Mouse (Mus musculus): ENCODE measurements around the gene Tnfrsf19. TPM values are rescaled to one million over a fixed set of nuclear protein-coding genes. Genes with fewer than 3 reads are reported as not detected.

Tnfrsf19 gene
- total RNA-seq (2022), result 10 to 100 TPM; 43.0 to 81.1 (median 59.0) TPM

- DNase-seq, result peak; percentile 90
These were observed at the start of gene Tnfrsf19 for GRCm38 (mm10) chr14:61046091-61046681. Tnfrsf19 (minus strand) TSS chr14:61046490.

DNA sequence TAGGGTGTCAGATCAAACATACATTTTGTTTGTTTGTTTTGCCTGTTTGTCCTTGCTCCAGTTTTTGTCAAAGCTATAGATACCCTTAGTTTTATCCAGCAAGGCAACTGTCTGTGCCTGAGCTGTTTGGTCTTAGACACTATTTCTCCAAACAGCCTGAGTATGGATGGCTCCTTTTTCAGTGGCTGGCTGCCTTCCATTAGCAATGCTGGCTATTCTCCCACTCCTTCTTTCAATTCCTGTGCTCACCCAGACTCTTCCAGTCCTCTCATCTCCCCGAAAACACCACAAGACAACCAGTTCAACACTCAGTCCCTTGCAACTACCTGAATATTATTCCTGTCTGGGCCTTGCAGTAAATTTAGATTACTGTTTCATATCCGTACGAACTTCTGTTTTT lies 45.8 kb upstream of the Tnfrsf19 start:
- no peak for DNase-seq

GRCm38 (mm10) chr14:61090955-61091354 lies 44.7 kb upstream of the Tnfrsf19 start:
- DNase-seq, result no peak

GRCm38 (mm10) chr14:61088187-61088586 lies 41.9 kb upstream of the Tnfrsf19 start:
- DNase-seq, result no peak

DNA sequence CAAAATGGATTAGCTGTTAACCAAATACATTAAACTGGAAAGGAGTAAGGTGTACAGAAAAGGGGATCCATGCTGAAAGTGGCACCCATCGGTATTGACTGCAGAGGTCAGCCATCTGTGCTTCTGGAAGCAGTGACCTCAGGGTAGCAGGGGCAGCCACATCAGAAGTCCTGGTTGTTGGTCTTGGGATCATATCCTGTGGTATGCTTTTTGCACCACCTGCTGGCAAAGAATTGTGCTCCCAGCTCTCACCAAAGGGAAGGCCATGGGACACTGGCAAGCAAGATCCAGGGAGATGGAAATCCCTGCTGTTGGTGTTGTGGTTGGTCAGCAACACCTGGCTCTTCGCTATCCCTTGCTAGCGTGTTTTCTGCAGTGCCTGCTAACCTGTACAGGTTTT lies 39.0 kb upstream of the Tnfrsf19 start:
- DNase-seq, result peak; percentile 42

DNA sequence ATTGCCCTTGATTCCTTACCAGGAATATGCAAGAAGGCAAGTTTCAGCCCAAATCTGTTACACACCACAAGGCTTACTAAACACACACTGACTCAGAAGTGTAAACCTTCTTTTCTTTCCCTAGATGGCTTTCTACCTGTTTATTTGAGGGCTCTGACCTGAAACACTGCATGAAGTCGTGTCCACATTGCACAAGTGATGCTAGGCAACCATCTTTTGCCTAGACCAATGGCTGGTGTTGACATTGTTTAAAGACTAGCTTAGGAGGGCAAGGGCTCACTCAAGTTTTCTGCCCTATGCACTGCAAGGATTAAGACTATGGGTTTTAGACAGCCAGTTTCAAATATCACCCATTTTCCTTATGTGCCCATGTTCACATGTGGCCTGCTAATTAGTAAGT lies 23.3 kb upstream of the Tnfrsf19 start:
- no peak for DNase-seq

- no peak for DNase-seq
These were observed 15.4 kb upstream of the Tnfrsf19 start for GRCm38 (mm10) chr14:61061729-61062128.

DNA sequence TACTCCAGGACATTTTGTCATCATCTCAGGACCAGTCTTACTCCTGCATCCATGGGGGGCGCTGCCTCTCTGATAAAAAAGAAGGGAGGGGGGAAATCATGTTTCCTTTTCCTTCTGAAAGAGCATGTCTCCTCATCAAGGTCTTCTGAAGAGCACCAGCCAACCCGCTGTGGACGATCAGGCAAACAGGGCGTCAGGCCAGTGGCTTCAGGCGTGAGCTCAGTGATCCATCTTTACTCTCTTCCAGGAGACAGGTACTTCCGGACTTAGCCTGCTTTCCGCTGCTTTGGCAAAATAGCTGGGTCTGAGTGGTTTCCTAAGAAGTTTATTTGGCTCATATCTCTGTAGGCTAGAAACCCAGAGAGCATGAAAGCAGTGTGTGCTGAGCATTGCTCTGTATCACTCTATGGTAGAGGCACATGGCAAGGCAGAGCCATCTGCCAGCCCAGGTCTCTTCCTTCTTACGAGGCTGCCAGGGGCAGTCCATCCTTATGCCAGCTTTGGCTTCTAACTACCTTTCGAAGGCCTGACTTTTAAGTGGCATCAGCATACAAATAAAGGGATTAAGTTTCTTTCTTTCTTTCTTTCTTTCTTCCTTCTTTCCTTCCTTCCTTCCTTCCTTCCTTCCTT lies 13.1 kb upstream of the Tnfrsf19 start:
- no peak for DNase-seq

DNA sequence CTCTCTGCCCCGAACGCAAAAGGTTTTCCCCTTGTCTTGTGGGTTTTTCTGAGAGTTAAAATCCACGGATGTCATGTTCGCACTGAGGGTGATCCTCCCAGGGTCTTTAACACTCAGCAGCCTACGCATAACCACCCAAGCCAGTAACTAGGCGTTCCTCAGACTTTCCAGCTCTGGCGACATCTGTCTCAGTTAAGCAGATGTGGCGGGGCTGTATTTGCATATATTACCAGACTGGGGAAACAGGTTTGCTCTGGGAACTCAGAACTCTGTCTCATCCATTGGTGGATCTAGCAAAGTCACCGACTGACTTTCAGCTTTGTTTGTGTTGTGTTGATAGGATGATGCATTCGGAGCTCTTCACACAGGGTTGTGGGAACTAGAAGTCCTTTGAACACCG lies 10.7 kb upstream of the Tnfrsf19 start:
- no peak for DNase-seq

- no peak for DNase-seq
These were observed 10.2 kb upstream of the Tnfrsf19 start for GRCm38 (mm10) chr14:61056445-61056844.

GRCm38 (mm10) chr14:61055864-61056263 lies 9.6 kb upstream of the Tnfrsf19 start:
- DNase-seq, result no peak

GRCm38 (mm10) chr14:61052163-61052562 lies 5.9 kb upstream of the Tnfrsf19 start:
- no peak for DNase-seq

DNA sequence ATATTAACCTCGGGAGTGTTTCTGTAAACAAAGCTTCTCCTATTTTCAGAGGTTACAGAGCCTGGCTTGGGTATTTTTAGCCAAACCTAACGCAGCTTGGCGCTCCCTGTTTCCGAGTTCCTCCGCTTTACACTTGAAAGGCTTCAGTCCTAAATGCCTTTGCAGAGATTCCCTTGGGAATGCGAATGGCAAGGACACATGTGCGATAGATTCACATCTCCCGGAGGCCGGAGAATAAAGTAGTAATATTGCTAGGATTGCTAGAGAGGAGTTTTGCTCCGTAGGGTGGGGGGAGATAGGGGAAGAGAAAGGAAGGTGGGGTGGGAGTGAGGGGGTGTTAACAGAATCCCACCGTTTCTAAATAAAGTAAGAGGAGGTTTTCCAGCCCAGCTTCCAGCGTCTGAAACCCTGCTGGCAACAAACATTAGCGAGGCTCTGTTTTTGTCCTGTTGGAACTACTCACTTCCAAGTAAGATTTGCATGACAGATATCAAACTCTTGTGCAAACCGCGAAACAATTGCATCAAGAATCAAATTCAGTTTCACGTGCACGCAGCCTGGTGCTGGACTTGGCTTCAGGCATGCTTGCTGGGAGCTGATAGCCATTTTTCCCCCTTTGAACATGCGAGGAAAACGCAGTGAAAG lies 722 bp downstream of the Tnfrsf19 start:
- no peak for DNase-seq

DNA sequence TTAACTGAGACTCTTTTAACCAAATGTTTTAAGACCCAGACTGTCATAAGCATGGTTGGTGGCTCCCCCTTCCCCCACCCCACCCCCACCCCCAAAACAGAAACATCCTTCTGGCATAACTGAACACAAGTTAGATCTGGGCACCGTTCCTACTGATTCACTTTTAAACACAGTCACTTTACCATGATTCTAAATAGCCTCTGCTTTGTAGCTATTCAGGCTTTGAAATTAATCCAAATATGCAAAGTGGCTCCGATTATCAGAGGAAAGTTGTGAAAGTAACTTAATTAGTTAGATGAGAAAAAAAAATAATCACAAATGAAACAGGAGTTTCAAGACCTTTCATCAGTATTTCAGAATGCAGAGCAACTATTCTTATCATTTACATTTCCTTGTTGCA lies 2.0 kb downstream of the Tnfrsf19 start:
- DNase-seq, result no peak

DNA sequence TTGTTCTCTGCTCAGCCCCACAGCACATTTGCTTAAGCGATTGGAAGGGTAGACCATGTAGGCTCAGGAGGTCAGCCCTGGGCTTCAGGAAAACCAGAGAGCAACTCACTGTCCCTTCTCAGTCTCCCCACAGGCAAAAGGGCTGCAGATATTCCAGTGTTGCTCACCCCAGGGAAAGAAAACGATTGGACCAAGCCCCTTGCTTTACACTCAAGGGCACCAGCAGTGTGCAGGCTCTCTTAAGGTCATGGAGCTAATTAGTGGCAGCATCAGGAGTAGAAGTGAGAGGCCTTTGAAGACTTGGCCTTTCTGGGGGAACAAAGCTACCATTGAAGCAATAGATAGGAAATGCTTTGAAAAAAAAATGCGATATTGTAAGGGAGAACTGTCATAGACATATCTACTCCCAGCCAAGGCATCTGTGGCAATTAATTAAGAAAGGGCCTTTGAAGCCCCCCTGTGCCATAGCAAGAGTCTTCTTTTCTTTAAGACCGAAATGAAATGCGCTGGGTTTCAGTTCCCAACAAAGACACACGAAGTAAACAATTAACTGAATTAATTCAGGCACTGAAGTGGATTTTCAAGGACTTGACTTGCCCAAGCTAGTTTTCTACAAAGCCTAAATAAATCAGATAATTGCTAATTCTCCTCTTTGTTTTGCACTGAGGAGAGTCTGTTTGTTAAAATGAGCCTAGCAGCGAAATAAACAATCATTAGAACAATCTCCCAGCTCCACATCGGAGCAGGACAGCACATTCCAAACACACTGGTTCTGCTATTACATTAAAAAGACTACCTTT lies 2.6 kb downstream of the Tnfrsf19 start:
- no peak for DNase-seq

DNA sequence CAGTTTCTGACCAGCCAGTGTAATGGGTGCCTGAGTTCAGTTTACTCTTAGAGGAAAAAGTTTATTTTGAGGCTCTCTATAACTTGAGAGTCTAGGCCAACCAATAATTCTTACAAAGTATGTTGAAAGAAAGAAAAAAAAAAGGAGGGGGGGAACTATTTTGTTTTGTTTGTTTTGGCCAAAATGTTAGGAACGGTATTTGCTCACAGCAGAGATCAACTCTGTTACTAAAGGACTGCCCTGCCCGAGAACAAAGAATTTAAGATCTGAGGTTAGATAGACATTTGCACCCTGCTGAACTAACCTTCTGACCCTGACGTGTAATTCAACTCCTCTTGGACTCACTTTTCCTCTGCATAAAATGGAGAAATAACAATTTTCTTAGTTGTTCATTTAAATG lies 4.0 kb downstream of the Tnfrsf19 start:
- no peak for DNase-seq

- no peak for DNase-seq
These were observed 6.1 kb downstream of the Tnfrsf19 start for GRCm38 (mm10) chr14:61040236-61040635.

- DNase-seq, result no peak
These were observed 8.2 kb downstream of the Tnfrsf19 start for GRCm38 (mm10) chr14:61038082-61038472.

DNA sequence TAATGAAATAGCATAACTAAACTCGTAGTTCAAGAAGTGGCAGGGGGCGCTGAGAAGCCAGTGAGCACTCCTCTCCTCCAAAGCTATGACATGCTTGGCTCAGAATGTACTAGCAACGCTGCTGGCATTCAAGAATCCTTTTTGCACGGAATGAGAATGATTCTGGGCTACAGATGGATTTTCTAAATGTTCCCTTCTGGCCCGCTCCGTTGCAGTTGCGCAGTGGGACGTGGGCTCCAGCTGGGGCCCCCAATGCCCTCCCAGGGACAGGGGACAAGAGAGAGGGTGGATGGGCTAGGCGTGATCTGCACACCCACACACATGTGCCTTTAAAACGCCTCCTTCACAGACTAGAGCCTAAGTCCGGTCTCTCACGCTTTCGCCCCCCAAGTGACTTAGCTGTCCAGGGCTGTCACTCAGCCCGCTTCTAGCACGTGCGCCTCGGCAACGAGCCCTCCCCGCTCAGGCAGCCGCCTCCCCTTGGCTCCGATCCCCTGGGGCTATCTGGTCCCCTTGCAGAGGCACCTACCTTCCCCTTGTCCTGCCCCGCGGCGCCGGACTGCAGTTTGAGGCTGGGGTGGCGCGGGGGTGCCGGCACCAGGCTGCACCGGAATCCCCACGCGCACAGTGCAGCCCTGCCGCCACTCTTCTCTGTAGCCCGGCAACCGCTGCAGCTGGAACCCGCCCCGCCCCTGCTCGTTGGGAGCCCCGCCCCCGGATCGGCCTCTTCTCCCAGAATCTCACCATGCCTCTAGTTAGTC lies 8.8 kb downstream of the Tnfrsf19 start:
- DNase-seq, result peak; percentile 44

- DNase-seq, result no peak
These were observed 15.9 kb downstream of the Tnfrsf19 start for GRCm38 (mm10) chr14:61030366-61030765.

DNA sequence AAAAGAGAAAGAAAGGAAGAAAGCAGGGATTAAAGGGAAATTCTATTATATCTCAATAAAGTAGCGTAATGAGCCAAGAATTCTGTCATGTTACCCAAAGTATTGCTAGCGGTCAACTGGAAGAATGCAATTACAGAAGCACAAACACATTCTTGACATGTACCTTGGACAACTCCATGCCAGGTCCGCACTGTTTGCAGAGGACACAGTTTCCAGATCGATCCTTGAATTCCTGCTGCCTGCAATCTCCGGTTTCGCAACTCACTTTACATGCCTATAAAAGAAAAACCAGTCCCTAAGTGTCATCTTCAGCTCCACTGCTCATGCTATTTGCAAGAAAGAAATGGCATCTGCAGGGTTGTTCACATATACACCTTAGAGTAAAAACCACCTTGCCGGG lies 22.3 kb downstream of the Tnfrsf19 start:
- DNase-seq, result no peak

DNA sequence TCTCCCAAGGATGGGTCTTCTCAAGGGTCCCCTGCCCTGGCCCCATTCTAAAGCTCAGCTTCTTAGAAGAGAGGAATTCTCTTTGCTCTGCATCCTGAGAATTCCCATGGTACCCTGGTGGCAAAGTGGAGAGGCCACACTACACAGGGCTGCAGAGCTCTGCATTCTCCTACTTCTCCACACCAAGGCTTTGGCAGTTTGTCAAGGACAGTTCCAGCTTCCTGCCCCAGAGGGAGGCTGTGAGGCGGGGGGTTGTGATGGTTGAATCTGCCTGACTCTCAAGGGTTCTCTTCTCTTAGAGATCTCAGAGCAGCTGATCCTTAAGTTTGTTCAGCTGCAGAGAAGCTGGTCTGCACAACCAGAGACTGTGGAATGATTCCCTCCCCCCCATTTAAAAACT lies 23.9 kb downstream of the Tnfrsf19 start:
- DNase-seq, result peak; percentile 69

- no peak for DNase-seq
These were observed 25.3 kb downstream of the Tnfrsf19 start for GRCm38 (mm10) chr14:61020968-61021367.

All from adrenal gland, adult 8-10 months (tissue).